Mouse (Mus musculus) kidney, postnatal 4 days (tissue): ENCODE results near the gene Rln1.

Source experiments
- DNase-seq, 2 experiments: peaks; one replicate each; pipeline ENCODE4 v3.0.0; 2021; ENCODE audit warnings: mixed read lengths in 2 of 2

Gene Rln1

GRCm38 (mm10) chr19:29294756-29295155 lies 39.7 kb downstream of the Rln1 start:
- no peak for DNase-seq

GRCm38 (mm10) chr19:29292546-29292945 lies 41.9 kb downstream of the Rln1 start:
- no peak for DNase-seq

- no peak for DNase-seq
These were observed 42.9 kb downstream of the Rln1 start for GRCm38 (mm10) chr19:29291532-29291931.

GRCm38 (mm10) chr19:29287863-29288262 lies 46.6 kb downstream of the Rln1 start:
- DNase-seq = no peak

- DNase-seq = no peak
These were observed 49.0 kb downstream of the Rln1 start for GRCm38 (mm10) chr19:29285451-29285869.
